Mouse (Mus musculus) hindbrain, postnatal 0 days (tissue): ENCODE results near the gene Thsd7b. TPM values are rescaled to one million over a fixed set of nuclear protein-coding genes. Genes with fewer than 3 reads are reported as not detected.
A peak's percentile ranks its signal among the peaks of the same experiment; 100 is the strongest.

ENCODE experiments used
- ATAC-seq: fragments of 200-750 bp; cut with Nextera tagmentation; 2 replicates; pipeline ENCODE4 v1.8.0; 2017; ENCODE audit warnings: mild to moderate bottlenecking, moderate TSS enrichment, moderate library complexity
- DNase-seq: peaks from one replicate; pipeline ENCODE4 v3.0.0-alpha.2; 2015; ENCODE audit warnings: low spot score
- H3K27ac ChIP-seq: fragments of 300-500 bp; sonication (generic); 2 replicates; pipeline ENCODE4 v1.5.1; 2014; ENCODE audit warnings: mild to moderate bottlenecking
- H3K27me3 ChIP-seq: fragments of 300-500 bp; sonication (generic); 2 replicates; pipeline ENCODE4 v1.6.1; 2014; ENCODE audit warnings: low read length, mixed read lengths; ENCODE audit not compliant: insufficient read depth
- H3K36me3 ChIP-seq: fragments of 300-500 bp; sonication (generic); 2 replicates; pipeline ENCODE4 v1.6.1; 2014; ENCODE audit warnings: low read length, mixed read lengths; ENCODE audit not compliant: insufficient read depth
- H3K4me1 ChIP-seq: fragments of 300-500 bp; sonication (generic); 2 replicates; pipeline ENCODE4 v1.6.1; 2014; ENCODE audit warnings: antibody characterized with exemption, low read length, mixed read lengths; ENCODE audit not compliant: insufficient read depth
- H3K4me2 ChIP-seq: fragments of 300-500 bp; sonication (generic); 2 replicates; pipeline ENCODE4 v1.6.1; 2014; ENCODE audit warnings: low read depth, mild to moderate bottlenecking, low read length, moderate library complexity, mixed read lengths
- H3K4me3 ChIP-seq: fragments of 300-500 bp; sonication (generic); 2 replicates; pipeline ENCODE4 v1.5.1; 2014; ENCODE audit warnings: low read length
- H3K9ac ChIP-seq: fragments of 300-500 bp; sonication (generic); replicated peaks from 2 replicates; pipeline ENCODE4 v1.6.1; 2014; ENCODE audit warnings: mild to moderate bottlenecking, low read length, moderate library complexity, mixed read lengths
- H3K9me3 ChIP-seq: fragments of 300-500 bp; sonication (generic); 2 replicates; pipeline ENCODE4 v1.6.1; 2016; ENCODE audit warnings: low read length, mixed read lengths
- CTCF ChIP-seq: IDR thresholded peaks from 2 replicates; pipeline ENCODE4 v1.5.1; 2016; ENCODE audit warnings: antibody characterized with exemption, control low read depth, low read depth
- WGBS: fragments of 180-500 bp; shearing (Covaris S2); extraction: QIAGEN DNeasy Blood & Tissue Kit; methylation state at CpG from one replicate; pipeline ENCODE4 v1.1.7; 2014; 5-methylcytosine and 5-hydroxymethylcytosine counted together
- polyA plus RNA-seq: library from polyadenylated mRNA; unstranded; fragments of >200 nt; fragmentation: Nextera tagmentation; extraction: Ambion mirVana; gene quantifications from 2 replicates; pipeline ENCODE4 v1.2.1, GENCODE M21; 2015
- total RNA-seq: library from RNA; depleted of rRNA; stranded (reverse); fragments of >200 nt; gene quantifications from 2 replicates; pipeline ENCODE4 v1.2.3, GENCODE M21; 2014

The Thsd7b gene
- total and polyA plus RNA-seq, 2 experiments from 2014 or later = 9.5 to 19.7 TPM

GRCm38 (mm10) chr1:129411584-129411983 is 138.5 kb downstream of the Thsd7b start:
- H3K27ac ChIP-seq = no peak overlapping the region
- WGBS = 86% methylated on average over 1 of the region's 1 CpGs
- H3K4me3 ChIP-seq = no peak overlapping the region
- no peak for TF ChIP-seq CTCF
- H3K4me1 ChIP-seq = no peaks in the 10 kb centered on the region
- DNase-seq = no peak
- H3K36me3 ChIP-seq = no peaks in the 10 kb centered on the region
- H3K27me3 ChIP-seq = no peaks in the 10 kb centered on the region
- H3K9me3 ChIP-seq = no peaks in the 10 kb centered on the region
- no peak overlapping the region for H3K4me2 ChIP-seq
- no peak for ATAC-seq
- no peak overlapping the region for H3K9ac ChIP-seq

- H3K4me1 ChIP-seq = no peaks in the 10 kb centered on the region
- no peak overlapping the region for H3K9ac ChIP-seq
- no peak overlapping the region for H3K4me2 ChIP-seq
- no peaks in the 10 kb centered on the region for H3K27me3 ChIP-seq
- no peaks in the 10 kb centered on the region for H3K9me3 ChIP-seq
- DNase-seq (no peak), ATAC-seq (no peak)
- no peak overlapping the region for H3K27ac ChIP-seq
- no peak for TF ChIP-seq CTCF
- H3K4me3 ChIP-seq = no peak overlapping the region
- H3K36me3 ChIP-seq = no peaks in the 10 kb centered on the region
Measured at GRCm38 (mm10) chr1:129421581-129421980, 148.5 kb downstream of the Thsd7b start.

GRCm38 (mm10) chr1:129464414-129464813 is 191.3 kb downstream of the Thsd7b start:
- Histone ChIP-seq H3K27me3 (no peaks in the 10 kb centered on the region), H3K4me3 (no peak overlapping the region), H3K36me3 (no peaks in the 10 kb centered on the region), H3K27ac (no peak overlapping the region), H3K4me2 (no peak overlapping the region), H3K4me1 (no peaks in the 10 kb centered on the region), H3K9ac (no peak overlapping the region), H3K9me3 (no peaks in the 10 kb centered on the region)
- WGBS = 43% methylated on average over 2 of the region's 2 CpGs
- no peak for ATAC-seq
- DNase-seq = no peak
- no peak for TF ChIP-seq CTCF

- no peaks in the 10 kb centered on the region for H3K4me1 ChIP-seq
- no peak overlapping the region for H3K9ac ChIP-seq
- no peaks in the 10 kb centered on the region for H3K27me3 ChIP-seq
- TF ChIP-seq CTCF = no peak
- DNase-seq (peak; percentile 15), ATAC-seq (0 out of 2 replicates have a peak, but pooled peaks have one; percentile 27)
- H3K36me3 ChIP-seq = no peaks in the 10 kb centered on the region
- no peaks in the 10 kb centered on the region for H3K9me3 ChIP-seq
- WGBS = 48% methylated on average over 7 of the region's 7 CpGs
- no peak overlapping the region for H3K27ac ChIP-seq
- H3K4me3 ChIP-seq = no peak overlapping the region
- no peak overlapping the region for H3K4me2 ChIP-seq
Measured at GRCm38 (mm10) chr1:129473504-129473903, 200.4 kb downstream of the Thsd7b start.

GRCm38 (mm10) chr1:129484266-129485031 is 211.3 kb downstream of the Thsd7b start:
- 73% methylated on average over 5 of the region's 5 CpGs for WGBS

DNA sequence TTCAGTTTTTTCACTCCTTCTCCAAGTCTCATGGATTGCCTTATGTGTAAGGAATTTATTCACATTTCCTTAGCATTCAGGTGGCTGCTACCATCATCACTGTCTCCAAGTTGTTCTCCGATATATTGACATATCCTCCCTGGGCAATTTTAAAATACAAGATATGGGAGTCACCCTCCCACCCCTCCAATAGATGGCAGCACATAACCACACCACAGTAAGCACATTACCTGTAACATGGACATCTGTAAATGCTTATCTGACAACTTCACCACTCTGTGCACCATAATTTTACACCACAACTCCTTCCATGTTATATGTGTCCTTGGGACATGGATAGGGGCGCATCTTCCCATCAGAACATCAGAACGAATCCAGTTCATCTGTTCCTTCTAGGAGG is 218.0 kb downstream of the Thsd7b start:
- Histone ChIP-seq H3K9me3 (no peaks in the 10 kb centered on the region), H3K27me3 (no peaks in the 10 kb centered on the region), H3K4me3 (no peak overlapping the region), H3K27ac (no peak overlapping the region), H3K4me2 (no peak overlapping the region), H3K36me3 (no peaks in the 10 kb centered on the region), H3K9ac (no peak overlapping the region), H3K4me1 (no peaks in the 10 kb centered on the region)
- TF ChIP-seq CTCF = peak; percentile 43
- DNase-seq (no peak), ATAC-seq (no peak)
- 91% methylated on average over 3 of the region's 3 CpGs for WGBS

More at GRCm38 (mm10) chr1:129484266-129485031, 211.3 kb downstream of the Thsd7b start:
- TF ChIP-seq CTCF = no peak
- Histone ChIP-seq H3K4me2 (no peak overlapping the region), H3K9ac (no peak overlapping the region), H3K36me3 (no peaks in the 10 kb centered on the region), H3K27me3 (no peaks in the 10 kb centered on the region), H3K4me3 (no peak overlapping the region), H3K27ac (no peak overlapping the region), H3K9me3 (no peaks in the 10 kb centered on the region), H3K4me1 (no peaks in the 10 kb centered on the region)
- ATAC-seq = no peak
- DNase-seq = no peak

GRCm38 (mm10) chr1:129493929-129494328 is 220.8 kb downstream of the Thsd7b start:
- no peaks in the 10 kb centered on the region for H3K9me3 ChIP-seq
- H3K4me1 ChIP-seq = no peaks in the 10 kb centered on the region
- no peak overlapping the region for H3K4me3 ChIP-seq
- DNase-seq (no peak), ATAC-seq (no peak)
- no peaks in the 10 kb centered on the region for H3K27me3 ChIP-seq
- no peak overlapping the region for H3K9ac ChIP-seq
- no peak overlapping the region for H3K4me2 ChIP-seq
- no peak overlapping the region for H3K27ac ChIP-seq
- H3K36me3 ChIP-seq = no peaks in the 10 kb centered on the region
- TF ChIP-seq CTCF = no peak
- WGBS = 67% methylated on average over 1 of the region's 1 CpGs
